8 mouse cellular contexts compared by ENCODE assay signal in genomic region chr11:70014051-70014450, GRCm38 (mm10). TPM values are rescaled to one million over a fixed set of nuclear protein-coding genes. Genes with fewer than 3 reads are reported as not detected.
DNase-seq lines count a peak whose midpoint lies in the region; ATAC-seq lines count a peak whose summit lies in the region.
"Had no signal": no experiment of that assay in that cellular context is flagged by ENCODE, and none has a peak within 500 bp of the region (broad histone marks: within the 10 kb centered on the region; RNA-seq: fewer than 3 reads in every experiment).

No protein-coding gene starts in this region.

- no peak overlapping the region for H3K4me3 ChIP-seq in hindbrain, embryonic 12.5 days
- H3K4me3 ChIP-seq in hindbrain, embryonic 16.5 days (ENCODE audit: low read length): no peak overlapping the region
- H3K4me3 ChIP-seq in embryonic facial prominence, embryonic 14.5 days (ENCODE audit: low read depth, low read length): no peak overlapping the region
- no peak overlapping the region for H3K4me3 ChIP-seq in intestine, embryonic 14.5 days (ENCODE audit: low read depth, low read length)
- H3K4me3 ChIP-seq in midbrain, embryonic 14.5 days (replicated peaks; ENCODE audit: low read depth, low read length): peak overlapping the region; percentile 56; the same call in 1 of the 2 replicates

- WGBS in hindbrain, embryonic 12.5 days: 63% methylated on average over 5 of the region's 5 CpGs
- WGBS in hindbrain, embryonic 16.5 days: 56% methylated on average over 5 of the region's 5 CpGs
- 58% methylated on average over 5 of the region's 5 CpGs for whole genome bisulfite sequencing in embryonic facial prominence, embryonic 14.5 days
- 59% methylated on average over 5 of the region's 5 CpGs for WGBS in intestine, embryonic 14.5 days
- 66% methylated on average over 5 of the region's 5 CpGs for WGBS in midbrain, embryonic 14.5 days

- DNase-seq in embryonic facial prominence, embryonic 14.5 days (ENCODE audit: low spot score): no peak
- no peak for DNase-seq in intestine, embryonic 14.5 days (ENCODE audit: low spot score)
- DNase-seq in midbrain, embryonic 14.5 days: no peak
- no peak for DNase-seq in ovary, postnatal 10 days (ENCODE audit: low spot score)
- no peak for DNase-seq in layer of hippocampus, adult 8-10 months (ENCODE audit: low spot score in 2 of 2)
- DNase-seq: adrenal gland, postnatal 25 days had no signal

- 0 out of 2 replicates have a peak overlapping the region, but pooled peaks have one; percentile 13 for H3K9ac ChIP-seq in hindbrain, embryonic 12.5 days
- no peak overlapping the region for H3K9ac ChIP-seq in hindbrain, embryonic 16.5 days (ENCODE audit: low read depth, low read length)
- peak overlapping the region; percentile 79; the same call in 1 of the 2 replicates for H3K9ac ChIP-seq in embryonic facial prominence, embryonic 14.5 days (ENCODE audit: low read depth, low read length)
- no peak overlapping the region; the same call in 1 of the 2 replicates for H3K9ac ChIP-seq in intestine, embryonic 14.5 days (ENCODE audit: low read length)
- no peak overlapping the region; the same call in 1 of the 2 replicates for H3K9ac ChIP-seq in midbrain, embryonic 14.5 days (replicated peaks; ENCODE audit: low read length)

- ATAC-seq in hindbrain, embryonic 12.5 days (ENCODE audit: low FRiP score): no peak
- ATAC-seq in hindbrain, embryonic 16.5 days: no peak
- ATAC-seq in embryonic facial prominence, embryonic 14.5 days (ENCODE audit: low read depth): no peak
- no peak for ATAC-seq in intestine, embryonic 14.5 days (replicated peaks; ENCODE audit: low FRiP score, low TSS enrichment, low read depth)
- ATAC-seq in midbrain, embryonic 14.5 days (ENCODE audit: low FRiP score, low TSS enrichment): no peak

- no peak overlapping the region for H3K27ac ChIP-seq in hindbrain, embryonic 12.5 days
- H3K27ac ChIP-seq in hindbrain, embryonic 16.5 days (ENCODE audit: low read depth, low read length): no peak overlapping the region
- H3K27ac ChIP-seq in embryonic facial prominence, embryonic 14.5 days (replicated peaks; ENCODE audit: low read depth, low read length): no peak overlapping the region
- no peak overlapping the region for H3K27ac ChIP-seq in intestine, embryonic 14.5 days (ENCODE audit: low read depth)
- H3K27ac ChIP-seq in midbrain, embryonic 14.5 days (replicated peaks; ENCODE audit: low read depth, low read length): no peak overlapping the region

- peaks cover 34% of the 10 kb centered on the region for H3K4me1 ChIP-seq in hindbrain, embryonic 12.5 days
- peaks cover 18% of the 10 kb centered on the region for H3K4me1 ChIP-seq in hindbrain, embryonic 16.5 days (ENCODE audit: control insufficient read depth, insufficient read depth, low read depth, low read length)
- peaks cover 24% of the 10 kb centered on the region for H3K4me1 ChIP-seq in embryonic facial prominence, embryonic 14.5 days (ENCODE audit: control insufficient read depth, insufficient read depth, low read length)
- peaks cover 20% of the 10 kb centered on the region for H3K4me1 ChIP-seq in intestine, embryonic 14.5 days (replicated peaks; ENCODE audit: control insufficient read depth, insufficient read depth, low read length)
- peaks cover 24% of the 10 kb centered on the region for H3K4me1 ChIP-seq in midbrain, embryonic 14.5 days (ENCODE audit: control insufficient read depth, insufficient read depth, low read length)

- no peaks in the 10 kb centered on the region for H3K27me3 ChIP-seq in hindbrain, embryonic 12.5 days
- H3K27me3 ChIP-seq in hindbrain, embryonic 16.5 days (replicated peaks; ENCODE audit: control insufficient read depth, insufficient read depth, low read length): no peaks in the 10 kb centered on the region
- H3K27me3 ChIP-seq in embryonic facial prominence, embryonic 14.5 days (replicated peaks; ENCODE audit: control insufficient read depth, insufficient read depth, low read length): no peaks in the 10 kb centered on the region
- no peaks in the 10 kb centered on the region for H3K27me3 ChIP-seq in intestine, embryonic 14.5 days (replicated peaks; ENCODE audit: control insufficient read depth, insufficient read depth, low read length)
- H3K27me3 ChIP-seq in midbrain, embryonic 14.5 days (ENCODE audit: control insufficient read depth, insufficient read depth, low read length): no peaks in the 10 kb centered on the region

- H3K9me3 ChIP-seq in hindbrain, embryonic 12.5 days (replicated peaks): no peaks in the 10 kb centered on the region
- no peaks in the 10 kb centered on the region for H3K9me3 ChIP-seq in hindbrain, embryonic 16.5 days (ENCODE audit: control insufficient read depth, low read length)
- H3K9me3 ChIP-seq in embryonic facial prominence, embryonic 14.5 days (ENCODE audit: control insufficient read depth, low read length): no peaks in the 10 kb centered on the region
- H3K9me3 ChIP-seq in intestine, embryonic 14.5 days (ENCODE audit: control insufficient read depth, low read length): no peaks in the 10 kb centered on the region
- H3K9me3 ChIP-seq in midbrain, embryonic 14.5 days (ENCODE audit: control insufficient read depth, low read length): no peaks in the 10 kb centered on the region

- peaks cover 46% of the 10 kb centered on the region for H3K36me3 ChIP-seq in hindbrain, embryonic 12.5 days
- H3K36me3 ChIP-seq in hindbrain, embryonic 16.5 days (ENCODE audit: control insufficient read depth, insufficient read depth, low read length): peaks cover 37% of the 10 kb centered on the region
- peaks cover 54% of the 10 kb centered on the region for H3K36me3 ChIP-seq in embryonic facial prominence, embryonic 14.5 days (ENCODE audit: control insufficient read depth, insufficient read depth, low read length)
- peaks cover 49% of the 10 kb centered on the region for H3K36me3 ChIP-seq in intestine, embryonic 14.5 days (ENCODE audit: control insufficient read depth, insufficient read depth, low read length)
- peaks cover 52% of the 10 kb centered on the region for H3K36me3 ChIP-seq in midbrain, embryonic 14.5 days (ENCODE audit: control insufficient read depth, insufficient read depth, low read length)

- 0 out of 2 replicates have a peak overlapping the region, but pooled peaks have one; percentile 86 for H3K4me2 ChIP-seq in hindbrain, embryonic 12.5 days (replicated peaks)
- H3K4me2 ChIP-seq in hindbrain, embryonic 16.5 days (ENCODE audit: low read length): no peak overlapping the region
- peak overlapping the region; percentile 75; the same call in 1 of the 2 replicates for H3K4me2 ChIP-seq in embryonic facial prominence, embryonic 14.5 days (ENCODE audit: low read depth, low read length)
- H3K4me2 ChIP-seq in intestine, embryonic 14.5 days (ENCODE audit: low read length): peak overlapping the region; percentile 68; the same call in 1 of the 2 replicates
- no peak overlapping the region for H3K4me2 ChIP-seq in midbrain, embryonic 14.5 days (ENCODE audit: low read length)

RNA-seq across cellular contexts. Expression of gene Acadvl, which starts 1.2 kb away (rescaled TPM):
- 59.8 and 61.9 TPM in 2 replicates for polyA plus RNA-seq in hindbrain, embryonic 12.5 days (2016; fragmentation: Nextera tagmentation; extraction: Ambion mirVana)
- 66.6 and 69.1 TPM in 2 replicates for polyA plus RNA-seq in hindbrain, embryonic 16.5 days (2015; fragmentation: Nextera tagmentation; extraction: Ambion mirVana)
- polyA plus RNA-seq in embryonic facial prominence, embryonic 14.5 days (2014; fragmentation: Nextera tagmentation; extraction: Ambion mirVana): 90.0 and 95.5 TPM in 2 replicates
- polyA plus RNA-seq in intestine, embryonic 14.5 days (2014; fragmentation: Nextera tagmentation; extraction: Ambion mirVana): 72.8 and 73.8 TPM in 2 replicates
- polyA plus RNA-seq in midbrain, embryonic 14.5 days (2014; fragmentation: Nextera tagmentation; extraction: Ambion mirVana): 43.2 and 49.6 TPM in 2 replicates
- total RNA-seq in layer of hippocampus, adult 8-10 months (2022): 10 to 100 TPM; 60.3 to 69.1 (median 64.8) TPM

RNA-seq across cellular contexts. Expression of gene Dlg4, which starts 2.7 kb away (rescaled TPM):
- 23.0 and 28.5 TPM in 2 replicates for polyA plus RNA-seq in hindbrain, embryonic 12.5 days (2016; fragmentation: Nextera tagmentation; extraction: Ambion mirVana)
- polyA plus RNA-seq in hindbrain, embryonic 16.5 days (2015; fragmentation: Nextera tagmentation; extraction: Ambion mirVana): 23.1 and 23.4 TPM in 2 replicates
- polyA plus RNA-seq in embryonic facial prominence, embryonic 14.5 days (2014; fragmentation: Nextera tagmentation; extraction: Ambion mirVana): 7.3 and 8.4 TPM in 2 replicates
- 7.7 and 8.6 TPM in 2 replicates for polyA plus RNA-seq in intestine, embryonic 14.5 days (2014; fragmentation: Nextera tagmentation; extraction: Ambion mirVana)
- polyA plus RNA-seq in midbrain, embryonic 14.5 days (2014; fragmentation: Nextera tagmentation; extraction: Ambion mirVana): 33.1 and 41.0 TPM in 2 replicates
- 100 to 1,000 TPM; 730 to 858 (median 789) TPM for total RNA-seq in layer of hippocampus, adult 8-10 months (2022)

RNA-seq across cellular contexts. Expression of gene Dvl2, which starts 13.7 kb away (rescaled TPM):
- 45.9 and 46.4 TPM in 2 replicates for polyA plus RNA-seq in hindbrain, embryonic 12.5 days (2016; fragmentation: Nextera tagmentation; extraction: Ambion mirVana)
- 21.0 and 25.4 TPM in 2 replicates for polyA plus RNA-seq in hindbrain, embryonic 16.5 days (2015; fragmentation: Nextera tagmentation; extraction: Ambion mirVana)
- 30.8 and 36.2 TPM in 2 replicates for polyA plus RNA-seq in embryonic facial prominence, embryonic 14.5 days (2014; fragmentation: Nextera tagmentation; extraction: Ambion mirVana)
- polyA plus RNA-seq in intestine, embryonic 14.5 days (2014; fragmentation: Nextera tagmentation; extraction: Ambion mirVana): 32.0 and 32.6 TPM in 2 replicates
- 22.9 and 23.0 TPM in 2 replicates for polyA plus RNA-seq in midbrain, embryonic 14.5 days (2014; fragmentation: Nextera tagmentation; extraction: Ambion mirVana)
- total RNA-seq in layer of hippocampus, adult 8-10 months (2022): 10 to 100 TPM; 35.4 to 54.0 (median 41.6) TPM

RNA-seq across cellular contexts. Expression of gene Phf23, which starts 18.5 kb away (rescaled TPM):
- 87.8 and 96.2 TPM in 2 replicates for polyA plus RNA-seq in hindbrain, embryonic 12.5 days (2016; fragmentation: Nextera tagmentation; extraction: Ambion mirVana)
- polyA plus RNA-seq in hindbrain, embryonic 16.5 days (2015; fragmentation: Nextera tagmentation; extraction: Ambion mirVana): 54.2 and 55.4 TPM in 2 replicates
- polyA plus RNA-seq in embryonic facial prominence, embryonic 14.5 days (2014; fragmentation: Nextera tagmentation; extraction: Ambion mirVana): 47.0 and 49.3 TPM in 2 replicates
- polyA plus RNA-seq in intestine, embryonic 14.5 days (2014; fragmentation: Nextera tagmentation; extraction: Ambion mirVana): 37.6 and 43.9 TPM in 2 replicates
- polyA plus RNA-seq in midbrain, embryonic 14.5 days (2014; fragmentation: Nextera tagmentation; extraction: Ambion mirVana): 41.3 and 48.9 TPM in 2 replicates
- total RNA-seq in layer of hippocampus, adult 8-10 months (2022): 10 to 100 TPM; 45.2 to 59.7 (median 49.7) TPM

RNA-seq across cellular contexts. Expression of gene Gabarap, which starts 23.1 kb away (rescaled TPM):
- 598 and 607 TPM in 2 replicates for polyA plus RNA-seq in hindbrain, embryonic 12.5 days (2016; fragmentation: Nextera tagmentation; extraction: Ambion mirVana)
- 576 and 581 TPM in 2 replicates for polyA plus RNA-seq in hindbrain, embryonic 16.5 days (2015; fragmentation: Nextera tagmentation; extraction: Ambion mirVana)
- polyA plus RNA-seq in embryonic facial prominence, embryonic 14.5 days (2014; fragmentation: Nextera tagmentation; extraction: Ambion mirVana): 577 and 590 TPM in 2 replicates
- 481 and 495 TPM in 2 replicates for polyA plus RNA-seq in intestine, embryonic 14.5 days (2014; fragmentation: Nextera tagmentation; extraction: Ambion mirVana)
- polyA plus RNA-seq in midbrain, embryonic 14.5 days (2014; fragmentation: Nextera tagmentation; extraction: Ambion mirVana): 616 and 626 TPM in 2 replicates
- 100 to 1,000 TPM; 232 to 255 (median 246) TPM for total RNA-seq in layer of hippocampus, adult 8-10 months (2022)

Comparison
In these comparisons a context has a peak if more than half of its experiments do, and no peak if none do; other contexts are left out.
1. H3K4me2 ChIP-seq: peak in hindbrain, embryonic 12.5 days (single experiment), embryonic facial prominence, embryonic 14.5 days (single experiment) and intestine, embryonic 14.5 days (single experiment); none in hindbrain, embryonic 16.5 days (single experiment) and midbrain, embryonic 14.5 days (single experiment).
2. H3K9ac ChIP-seq: peak in hindbrain, embryonic 12.5 days (single experiment) and embryonic facial prominence, embryonic 14.5 days (single experiment); none in hindbrain, embryonic 16.5 days (single experiment), intestine, embryonic 14.5 days (single experiment) and midbrain, embryonic 14.5 days (single experiment).